Mouse (Mus musculus) frontal cortex, adult (tissue): ENCODE measurements at regions not wholly inside any gene's neighbourhood (a gene's known extent, or its start where the extent isn't known, plus 50 kb on each side); places are given as distances from the start of the nearest gene placed in this dataset.

Source experiments
- ATAC-seq: cut with Nextera tagmentation; 2 replicates; pipeline ENCODE4 v1.9.2; 2017; ENCODE audit warnings: mild to moderate bottlenecking, moderate library complexity, mixed read lengths; ENCODE audit not compliant: low TSS enrichment

GRCm38 (mm10) chr6:28184781-28185180, 49.8 kb upstream of the Grm8 start:
- peak; percentile 99 for ATAC-seq
